Mouse (Mus musculus): ENCODE measurements around the gene Rer1. TPM values are rescaled to one million over a fixed set of nuclear protein-coding genes. Genes with fewer than 3 reads are reported as not detected.

The Rer1 gene
- total RNA-seq, 2 experiments from 2014 or later: 62.4 to 67.5 TPM

DNA sequence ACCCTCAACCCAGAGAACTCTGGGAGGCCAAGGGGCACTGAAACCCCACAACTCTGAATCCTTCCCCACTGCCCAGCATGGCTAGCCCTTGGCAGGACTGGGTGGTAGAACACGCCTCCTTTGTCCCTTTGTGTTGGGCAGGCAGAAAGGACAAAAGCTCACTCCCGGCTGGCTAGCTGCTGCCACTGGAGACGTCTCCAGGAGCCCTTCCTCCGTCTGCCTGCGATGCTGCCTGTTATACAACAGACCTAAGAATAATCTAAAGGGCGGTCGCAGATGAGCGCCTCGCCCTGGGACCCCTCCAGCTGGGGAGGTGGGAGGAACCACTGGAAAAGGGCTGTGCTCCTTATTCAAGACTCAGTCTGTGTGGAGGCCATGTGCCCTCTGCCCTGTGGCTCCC is 46.0 kb downstream of the Rer1 start:
- intact Hi-C loops (cut with DNase I): loop anchor here (2.0 kb wide), 1 partner anchor 23 kb away; no protein-coding TSS in a partner anchor
- Histone ChIP-seq H3K4me3 (peak overlapping the region; percentile 39), H3K27ac (peak overlapping the region; percentile 96)
- TF ChIP-seq CTCF (IDR thresholded peaks at IDR 0.05): no peak
- DNase-seq (ENCODE audit: extremely low spot score in 1 of 2, low spot score in 2 of 2): peak; percentile 45 to 55

DNA sequence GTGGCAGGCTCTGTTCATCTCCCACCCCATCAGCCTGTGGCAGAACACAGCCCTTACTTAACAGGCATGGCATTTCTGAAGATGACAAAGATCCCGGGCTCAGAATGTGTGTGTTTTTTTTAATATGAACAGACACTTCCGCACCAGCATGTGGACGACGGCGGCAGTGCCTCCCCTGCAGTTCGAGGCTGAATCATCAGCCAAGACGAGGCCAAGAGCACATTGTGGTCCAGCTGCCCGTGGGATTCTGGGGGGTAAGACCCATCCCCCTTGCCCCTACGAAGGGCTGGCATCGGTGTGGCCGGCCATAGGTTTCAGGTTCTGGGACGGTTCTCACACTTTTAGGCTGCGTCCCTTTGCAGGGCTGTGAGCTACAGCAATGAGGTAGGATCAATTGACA is 51.4 kb downstream of the Rer1 start:
- H3K27ac ChIP-seq: peak overlapping the region; percentile 64
- TF ChIP-seq CTCF (IDR thresholded peaks at IDR 0.05): no peak
- no peak overlapping the region for H3K4me3 ChIP-seq
- DNase-seq (ENCODE audit: extremely low spot score in 1 of 2, low spot score in 2 of 2): no peak
- intact Hi-C loops (cut with DNase I): no loop called here

DNA sequence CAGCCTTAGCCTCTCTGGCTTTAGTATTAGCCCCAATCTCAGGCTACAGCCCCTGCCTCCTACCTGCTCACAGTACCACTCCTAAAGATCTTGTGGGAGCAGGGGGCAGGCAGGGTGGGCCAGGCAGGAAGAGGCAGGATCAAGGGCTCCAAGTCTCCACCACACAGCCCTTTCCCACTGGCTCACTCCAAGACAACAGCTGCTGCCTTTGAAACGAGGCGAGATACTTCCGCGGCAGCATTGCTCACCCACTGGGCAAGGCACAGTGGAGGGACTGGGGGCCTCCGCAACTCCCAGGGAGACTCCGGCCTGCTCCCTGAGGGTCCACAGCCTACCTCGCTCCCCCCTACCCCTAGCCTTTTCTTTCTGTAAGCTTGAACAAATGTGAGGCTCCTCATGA is 52.0 kb downstream of the Rer1 start:
- intact Hi-C loops (cut with DNase I): no loop called here
- Histone ChIP-seq H3K27ac (peak overlapping the region; percentile 64), H3K4me3 (no peak overlapping the region)
- DNase-seq (ENCODE audit: extremely low spot score in 1 of 2, low spot score in 2 of 2): no peak
- TF ChIP-seq CTCF (IDR thresholded peaks at IDR 0.05): no peak

DNA sequence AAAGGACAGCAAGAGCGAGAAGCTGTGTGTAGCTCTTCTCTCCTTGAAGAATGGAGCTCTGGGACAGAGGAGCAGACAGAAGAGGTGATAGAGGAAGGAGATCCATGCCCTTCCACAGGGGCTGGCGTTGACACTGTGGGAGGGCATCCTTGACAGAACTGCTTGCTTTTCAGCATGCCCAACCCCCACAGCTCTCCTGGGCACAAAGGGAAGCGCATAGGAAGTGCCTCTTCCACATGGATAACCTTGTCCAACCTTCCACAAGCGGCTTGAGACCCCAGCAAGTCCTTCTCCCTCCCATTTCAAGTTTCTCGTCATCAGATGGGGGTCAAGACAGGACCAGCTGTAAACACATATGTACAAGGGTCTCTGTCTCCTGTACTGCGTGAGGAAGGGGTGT is 53.1 kb downstream of the Rer1 start:
- TF ChIP-seq CTCF (IDR thresholded peaks at IDR 0.05): no peak
- DNase-seq (ENCODE audit: extremely low spot score in 1 of 2, low spot score in 2 of 2): no peak

DNA sequence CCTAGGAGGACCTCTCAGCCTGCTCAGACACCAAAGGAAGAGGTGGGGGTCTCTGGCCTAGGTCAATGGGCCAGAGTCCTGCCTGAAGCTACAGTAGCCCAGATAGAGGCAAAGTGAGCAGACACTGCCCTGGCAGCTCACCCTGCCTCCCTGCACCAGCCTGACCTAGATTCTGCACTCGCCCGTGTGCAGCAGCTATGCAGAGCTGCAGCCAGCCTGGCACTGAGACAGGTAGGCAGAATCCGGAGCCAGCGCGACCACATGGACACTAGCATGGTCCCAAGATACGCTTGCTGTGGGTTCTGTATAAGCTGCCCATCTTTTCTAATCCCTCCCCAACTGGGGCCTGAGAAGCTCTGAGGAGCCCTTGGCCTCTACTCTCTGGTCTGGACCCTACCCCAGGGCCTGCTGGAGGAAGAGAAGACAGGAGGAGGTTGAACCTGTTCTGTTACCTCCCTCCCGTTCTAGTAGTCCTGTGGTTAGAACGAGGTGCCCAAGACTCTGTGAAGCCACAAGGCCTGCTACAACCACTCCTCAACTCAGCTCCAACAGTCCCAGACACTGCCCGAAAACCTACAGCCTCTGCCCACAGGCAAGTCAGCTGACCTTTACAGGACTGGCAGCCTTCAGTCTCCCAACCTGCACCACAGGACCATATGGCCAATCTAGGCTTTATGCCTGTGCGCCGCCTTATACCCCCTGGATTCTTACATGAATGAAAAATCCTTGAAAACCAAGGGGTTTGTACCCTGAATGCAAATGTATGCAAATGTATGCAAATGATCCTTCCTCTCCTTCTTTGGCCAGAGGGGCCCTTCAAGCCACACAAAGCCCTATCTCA is 61.8 kb downstream of the Rer1 start:
- no peak for DNase-seq (ENCODE audit: extremely low spot score in 1 of 2, low spot score in 2 of 2)
- intact Hi-C loops (cut with DNase I): no loop called here
- TF ChIP-seq CTCF (IDR thresholded peaks at IDR 0.05): no peak
- peak overlapping the region; percentile 32; the same call in 1 of the 2 replicates for H3K27ac ChIP-seq
- H3K4me3 ChIP-seq: no peak overlapping the region

More for the DNA sequence above, 53.1 kb downstream of the Rer1 start:
- intact Hi-C loops (cut with DNase I): no loop called here
- no peak overlapping the region for H3K27ac ChIP-seq
- H3K4me3 ChIP-seq: no peak overlapping the region

Other genes with a start within 250 kb of the Rer1 start
- gene Ttc34, start 248.9 kb downstream of the Rer1 start, total RNA-seq (2021): 1 to 10 TPM; 2.1 to 3.5 TPM
- gene Mmel1, start 216.8 kb downstream of the Rer1 start, total RNA-seq (2021): under 1 TPM; 0.41 to 0.84 TPM
- 10 to 100 TPM; 59.8 to 66.7 TPM for gene Fam213b, start 187.2 kb downstream of the Rer1 start, total RNA-seq (2021)
- 1 to 10 TPM; 1.3 to 1.5 TPM for gene Tnfrsf14, start 157.8 kb downstream of the Rer1 start, total RNA-seq (2021)
- gene Hes5, start 125.5 kb downstream of the Rer1 start, total RNA-seq (2021): 10 to 100 TPM; 22.3 to 25.3 TPM
- gene Pank4, start 122.3 kb downstream of the Rer1 start, total RNA-seq (2021): 10 to 100 TPM; 45.1 to 45.5 TPM
- gene Plch2, start 29.6 kb downstream of the Rer1 start, total RNA-seq (2021): 10 to 100 TPM; 83.4 to 90.2 TPM
- gene Pex10, start 19.4 kb downstream of the Rer1 start, total RNA-seq (2021): 10 to 100 TPM; 17.4 to 18.3 TPM
- 10 to 100 TPM; 10.6 to 11.2 TPM for gene Morn1, start 195 bp upstream of the Rer1 start, total RNA-seq (2021)
- 100 to 1,000 TPM; 113 to 119 TPM for gene Ski, start 136.2 kb upstream of the Rer1 start, total RNA-seq (2021)
- 10 to 100 TPM; 25.9 to 28.8 TPM for gene Faap20, start 163.4 kb upstream of the Rer1 start, total RNA-seq (2021)